ENCODE assay signal across 8 mouse cellular contexts in genomic region chr9:66975239-66975645, GRCm38 (mm10). TPM values are rescaled to one million over a fixed set of nuclear protein-coding genes. Genes with fewer than 3 reads are reported as not detected.
A peak's percentile ranks its signal among the peaks of the same experiment; 100 is the strongest.
DNase-seq lines count a peak whose midpoint lies in the region; ATAC-seq and TF ChIP-seq lines count a peak whose summit lies in the region.

TSS of gene Lactb (minus strand) at chr9:66975484.

- peak; percentile 87 for DNase-seq in CH12.LX (ENCODE audit: extremely low read depth)
- peak; percentile 84 for DNase-seq in c-Kit-positive CD71-positive TER-119-negative erythroid progenitor cells, embryonic 14.5 days (ENCODE audit: low read depth)
- peak; percentile 89 for DNase-seq in heart, postnatal 0 days (ENCODE audit: low spot score)
- peak; percentile 54 for DNase-seq in large intestine, adult 2 months (ENCODE audit: low read depth, low spot score)
- DNase-seq in liver, postnatal 0 days = peak; percentile 97
- DNase-seq in testis, postnatal 10 days (ENCODE audit: low spot score) = peak; percentile 98

- H3K79me2 ChIP-seq in CH12.LX (replicated peaks; ENCODE audit: control insufficient read depth, extremely low read depth, insufficient read depth, poor library complexity, severe bottlenecking) = no peaks in the 10 kb centered on the region

- dilution Hi-C loops in CH12.LX (cut with MboI; ENCODE audit: extremely low pct_ligation_motif_present, extremely low pct_unique_long_range_greater_than_20kb, low sequenced_read_pairs) = no loop called here

- peak; percentile 31; the same call in 1 of the 2 replicates for TF ChIP-seq POLR2A in CH12.LX (IDR thresholded peaks at IDR 0.05; ENCODE audit: low read depth, low read length)

- H3K36me3 ChIP-seq in CH12.LX (replicated peaks in 1 of 2; ENCODE audit: control insufficient read depth in 1 of 2, insufficient read depth in 1 of 2, low read length in 1 of 2) = peaks cover 3 to 23% of the 10 kb centered on the region in 2 experiments
- H3K36me3 ChIP-seq in forebrain, embryonic 12.5 days (replicated peaks) = 0 out of 2 replicates have a peak, but pooled peaks cover 3% of the 10 kb centered on the region
- peaks cover 9% of the 10 kb centered on the region; the same call in 1 of the 2 replicates for H3K36me3 ChIP-seq in heart, postnatal 0 days (replicated peaks; ENCODE audit: control insufficient read depth, insufficient read depth, low read length)
- H3K36me3 ChIP-seq in liver, postnatal 0 days (replicated peaks; ENCODE audit: insufficient read depth, low read length) = peaks cover 8% of the 10 kb centered on the region
- H3K36me3 ChIP-seq in neural tube, embryonic 14.5 days (ENCODE audit: control insufficient read depth, insufficient read depth, low read length) = 0 out of 2 replicates have a peak, but pooled peaks cover 6% of the 10 kb centered on the region

- peak; percentile 98 for ATAC-seq in forebrain, embryonic 12.5 days (ENCODE audit: low FRiP score)
- ATAC-seq in heart, postnatal 0 days (ENCODE audit: insufficient read depth, low read depth) = peak; percentile 98
- ATAC-seq in liver, postnatal 0 days = peak; percentile 98
- peak; percentile 99 for ATAC-seq in neural tube, embryonic 14.5 days (ENCODE audit: low read depth)

- H3K9ac ChIP-seq in CH12.LX (ENCODE audit: insufficient read depth, low read depth) = peak within 1 kb of the TSS; percentile 79
- H3K9ac ChIP-seq in forebrain, embryonic 12.5 days = peak within 1 kb of the TSS; percentile 74
- peak within 1 kb of the TSS; percentile 81 for H3K9ac ChIP-seq in heart, postnatal 0 days (replicated peaks; ENCODE audit: low read depth, low read length)
- H3K9ac ChIP-seq in liver, postnatal 0 days (replicated peaks) = peak within 1 kb of the TSS; percentile 83
- H3K9ac ChIP-seq in neural tube, embryonic 14.5 days (replicated peaks; ENCODE audit: low read depth, low read length) = peak within 1 kb of the TSS; percentile 94

- H3K4me1 ChIP-seq in CH12.LX (ENCODE audit: control insufficient read depth in 1 of 2, insufficient read depth in 2 of 2) = peaks cover 11 to 51% of the 10 kb centered on the region in 2 experiments
- H3K4me1 ChIP-seq in forebrain, embryonic 12.5 days = peaks cover 7% of the 10 kb centered on the region; the same call in 1 of the 2 replicates
- no peaks in the 10 kb centered on the region for H3K4me1 ChIP-seq in heart, postnatal 0 days (ENCODE audit: control insufficient read depth, insufficient read depth)
- H3K4me1 ChIP-seq in liver, postnatal 0 days (ENCODE audit: insufficient read depth) = peaks cover 7% of the 10 kb centered on the region; the same call in 1 of the 2 replicates
- H3K4me1 ChIP-seq in neural tube, embryonic 14.5 days (ENCODE audit: control insufficient read depth, insufficient read depth, low read length) = no peaks in the 10 kb centered on the region

- peak within 1 kb of the TSS; percentile 71 to 96 (median 95) for H3K4me3 ChIP-seq in CH12.LX (replicated peaks in 1 of 3; ENCODE audit: low read depth in 2 of 3, low read length in 2 of 3, poor library complexity in 1 of 3)
- H3K4me3 ChIP-seq in forebrain, embryonic 12.5 days (replicated peaks) = peak within 1 kb of the TSS; percentile 92
- H3K4me3 ChIP-seq in heart, postnatal 0 days (ENCODE audit: low read depth, low read length) = peak within 1 kb of the TSS; percentile 77
- peak within 1 kb of the TSS; percentile 89 for H3K4me3 ChIP-seq in liver, postnatal 0 days (ENCODE audit: low read depth, low read length)
- H3K4me3 ChIP-seq in neural tube, embryonic 14.5 days (ENCODE audit: low read depth, low read length) = peak within 1 kb of the TSS; percentile 95

- TF ChIP-seq EP300 in CH12.LX (IDR thresholded peaks at IDR 0.05; ENCODE audit: low read length) = no peak
- TF ChIP-seq EP300 in heart, postnatal 0 days (IDR thresholded peaks at IDR 0.05; ENCODE audit: low read depth) = no peak
- TF ChIP-seq EP300 in liver, postnatal 0 days (IDR thresholded peaks at IDR 0.05; ENCODE audit: low read depth) = no peak

- TF ChIP-seq RAD21 in CH12.LX (IDR thresholded peaks at IDR 0.05; ENCODE audit: low read depth, low read length) = no peak

- no peaks in the 10 kb centered on the region for H3K9me3 ChIP-seq in CH12.LX (replicated peaks; ENCODE audit: low read length)
- no peaks in the 10 kb centered on the region for H3K9me3 ChIP-seq in forebrain, embryonic 12.5 days
- H3K9me3 ChIP-seq in heart, postnatal 0 days (replicated peaks; ENCODE audit: control insufficient read depth, low read length) = no peaks in the 10 kb centered on the region
- H3K9me3 ChIP-seq in liver, postnatal 0 days (ENCODE audit: low read length) = no peaks in the 10 kb centered on the region
- no peaks in the 10 kb centered on the region for H3K9me3 ChIP-seq in neural tube, embryonic 14.5 days (ENCODE audit: control insufficient read depth, low read length)

- in situ Hi-C loops in CH12.LX (cut with MboI; ENCODE audit: low pct_ligation_motif_present, low pct_unique_long_range_greater_than_20kb, low sequenced_read_pairs) = loop anchor here (25.0 kb wide), 1 partner anchor 463 kb away; the partner anchor contains the start of gene Fbxl22

- WGBS in forebrain, embryonic 12.5 days = 0% methylated on average over 32 of the region's 32 CpGs
- WGBS in heart, postnatal 0 days = under 1% methylated on average over 23 of the region's 32 CpGs
- WGBS in large intestine, adult 2 months = under 1% methylated on average over 30 of the region's 32 CpGs
- 1% methylated on average over 26 of the region's 32 CpGs for WGBS in liver, postnatal 0 days (ENCODE audit: insufficient replicate concordance)
- 0% methylated on average over 32 of the region's 32 CpGs for WGBS in neural tube, embryonic 14.5 days

- TF ChIP-seq CTCF in CH12.LX (conservative IDR thresholded peaks at IDR 0.05 in 1 of 2, IDR thresholded peaks at IDR 0.05 in 1 of 2; ENCODE audit: low read depth in 2 of 2, low read length in 2 of 2) = no peak
- no peak for TF ChIP-seq CTCF in heart, postnatal 0 days (IDR thresholded peaks at IDR 0.05; ENCODE audit: low read depth)
- TF ChIP-seq CTCF in liver, postnatal 0 days (IDR thresholded peaks at IDR 0.05; ENCODE audit: low read depth) = no peak

- peak within 1 kb of the TSS; percentile 77 for H3K4me2 ChIP-seq in CH12.LX (ENCODE audit: insufficient read depth, low read depth, poor library complexity, severe bottlenecking)
- peak within 1 kb of the TSS; percentile 71 for H3K4me2 ChIP-seq in forebrain, embryonic 12.5 days
- H3K4me2 ChIP-seq in heart, postnatal 0 days (ENCODE audit: low read depth, low read length) = peak within 1 kb of the TSS; percentile 89
- H3K4me2 ChIP-seq in liver, postnatal 0 days (ENCODE audit: low read depth, low read length) = peak within 1 kb of the TSS; percentile 97
- peak within 1 kb of the TSS; percentile 59 for H3K4me2 ChIP-seq in neural tube, embryonic 14.5 days (ENCODE audit: low read depth, low read length)

- no peaks in the 10 kb centered on the region for H3K27me3 ChIP-seq in CH12.LX (replicated peaks)
- peaks cover 11% of the 10 kb centered on the region; the same call in 1 of the 2 replicates for H3K27me3 ChIP-seq in forebrain, embryonic 12.5 days
- no peaks in the 10 kb centered on the region for H3K27me3 ChIP-seq in heart, postnatal 0 days (ENCODE audit: control insufficient read depth, insufficient read depth, low read length)
- H3K27me3 ChIP-seq in liver, postnatal 0 days (ENCODE audit: insufficient read depth, low read length) = no peaks in the 10 kb centered on the region
- no peaks in the 10 kb centered on the region for H3K27me3 ChIP-seq in neural tube, embryonic 14.5 days (ENCODE audit: control insufficient read depth, insufficient read depth, low read length)

- H3K27ac ChIP-seq in CH12.LX (ENCODE audit: insufficient read depth, low read depth) = peak within 1 kb of the TSS; percentile 87
- peak within 1 kb of the TSS; percentile 89 for H3K27ac ChIP-seq in forebrain, embryonic 12.5 days
- H3K27ac ChIP-seq in heart, postnatal 0 days (ENCODE audit: low read depth) = peak within 1 kb of the TSS; percentile 94
- H3K27ac ChIP-seq in liver, postnatal 0 days (ENCODE audit: low read depth) = peak within 1 kb of the TSS; percentile 97
- H3K27ac ChIP-seq in neural tube, embryonic 14.5 days (ENCODE audit: low read depth, low read length) = peak within 1 kb of the TSS; percentile 89

TF ChIP-seq in CH12.LX, 34 proteins besides CTCF, POLR2A, EP300 and RAD21 (continues in another document):
- no peak for TF ChIP-seq ETS1 (conservative IDR thresholded peaks at IDR 0.05; ENCODE audit: low read depth, low read length)
- TF ChIP-seq MXI1 (IDR thresholded peaks at IDR 0.05; ENCODE audit: low read depth, low read length) = peak; percentile 65; the same call in 1 of the 2 replicates
- TF ChIP-seq USF2 (conservative IDR thresholded peaks at IDR 0.05; ENCODE audit: low read depth, low read length) = no peak
- no peak for TF ChIP-seq JUND (conservative IDR thresholded peaks at IDR 0.05; ENCODE audit: low read depth, low read length)
- TF ChIP-seq E2F4 (IDR thresholded peaks at IDR 0.05; ENCODE audit: insufficient replicate concordance, low read depth, low read length) = no peak
- TF ChIP-seq SMC3 (IDR thresholded peaks at IDR 0.05; ENCODE audit: low read depth, low read length) = no peak
- peak; percentile 72; the same call in 1 of the 2 replicates for TF ChIP-seq NELFE (IDR thresholded peaks at IDR 0.05; ENCODE audit: low read depth, low read length)
- TF ChIP-seq GABPA (IDR thresholded peaks at IDR 0.05; ENCODE audit: insufficient replicate concordance, low read depth, low read length) = no peak
- TF ChIP-seq USF1 (IDR thresholded peaks at IDR 0.05; ENCODE audit: low read depth, low read length) = no peak
- no peak for TF ChIP-seq NRF1 (IDR thresholded peaks at IDR 0.05; ENCODE audit: low read depth, low read length)
- TF ChIP-seq MAX (IDR thresholded peaks at IDR 0.05; ENCODE audit: low read length) = peak; percentile 33; the same call in 1 of the 2 replicates
- no peak for TF ChIP-seq BHLHE40 (IDR thresholded peaks at IDR 0.05; ENCODE audit: low read depth, low read length)
- TF ChIP-seq ZMIZ1 (IDR thresholded peaks at IDR 0.05; ENCODE audit: low read depth, low read length) = no peak
- no peak for TF ChIP-seq CHD2 (IDR thresholded peaks at IDR 0.05; ENCODE audit: low read length)
- peak; percentile 97 for TF ChIP-seq SIN3A (IDR thresholded peaks at IDR 0.05; ENCODE audit: low read length)

RNA-seq across cellular contexts. Expression of gene Lactb, which starts in this region (rescaled TPM):
- total RNA-seq in CH12.LX (2012; rRNA removed) (14.6 and 14.7 TPM in 2 replicates), CH12.LX (2014; rRNA removed) (23.7 and 24.5 TPM in 2 replicates)
- polyA plus RNA-seq in CH12.LX (2012; ENCODE audit: insufficient read length, low read depth) = 29.4 and 31.6 TPM in 2 replicates
- polyA plus RNA-seq in forebrain, embryonic 12.5 days (2016; fragmentation: Nextera tagmentation; extraction: Ambion mirVana) = 8.8 and 9.7 TPM in 2 replicates
- 6.4 and 14.5 TPM in 2 replicates for total RNA-seq in heart, postnatal 0 days (2014; rRNA removed; ENCODE audit: low replicate concordance)
- polyA plus RNA-seq in heart, postnatal 0 days (2015; fragmentation: Nextera tagmentation; extraction: Ambion mirVana) = 12.2 and 13.8 TPM in 2 replicates
- 6.0 and 8.3 TPM in 2 replicates for polyA plus RNA-seq in large intestine, adult 2 months (2012; rRNA removed)
- 13.3 and 15.2 TPM in 2 replicates for polyA plus RNA-seq in liver, postnatal 0 days (2015; fragmentation: Nextera tagmentation; extraction: Ambion mirVana)
- polyA plus RNA-seq in neural tube, embryonic 14.5 days (2014; fragmentation: Nextera tagmentation; extraction: Ambion mirVana) = 15.0 and 19.0 TPM in 2 replicates

Comparison
In these comparisons a context has a peak if more than half of its experiments do, and no peak if none do; other contexts are left out.
1. Peak in every context shown above with its lines: DNase-seq, ATAC-seq, H3K4me3 ChIP-seq and H3K27ac ChIP-seq.